Mouse (Mus musculus): ENCODE measurements around the gene Cldn19.

- no peak for TF ChIP-seq EP300 (optimal IDR thresholded peaks at IDR 0.05)
- TF ChIP-seq CTCF (IDR thresholded peaks at IDR 0.05; ENCODE audit: low read depth) = no peak
These were observed 30.1 kb downstream of the Cldn19 start for GRCm38 (mm10) chr4:119285336-119285735.
